Mouse (Mus musculus) megakaryocyte, embryonic 14.5 days (primary cell): Measurements from ENCODE around the gene Atp13a4.

Experiments
- FLI1 ChIP-seq: IDR thresholded peaks from 2 replicates; pipeline ENCODE4 v1.6.1; 2012; ENCODE audit warnings: low read length, inconsistent platforms, mixed read lengths
- GATA1 ChIP-seq: IDR thresholded peaks from 3 replicates; pipeline ENCODE4 v1.6.1; 2012; ENCODE audit warnings: mixed read lengths, low read length, inconsistent platforms, borderline replicate concordance

DNA sequence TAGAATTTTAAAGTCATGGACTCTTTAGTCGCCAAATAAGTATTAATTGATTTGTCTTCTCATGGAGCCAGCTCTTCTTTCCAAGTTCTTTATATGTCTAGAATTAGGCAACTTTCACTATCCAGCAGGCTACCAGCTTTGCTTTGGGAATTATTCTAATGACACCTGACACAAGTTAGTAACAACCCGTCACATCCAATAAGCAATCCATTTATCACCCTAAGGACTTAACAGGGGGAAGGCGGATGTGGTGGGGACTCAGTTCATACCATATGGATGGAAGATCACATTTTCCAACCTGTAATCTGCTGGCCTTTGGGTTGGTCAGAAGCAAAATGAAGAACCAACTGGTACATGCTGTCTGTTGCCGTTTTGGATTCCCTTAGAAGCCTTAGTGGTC is 159.9 kb downstream of the Atp13a4 start:
- no peak for TF ChIP-seq GATA1
- no peak for TF ChIP-seq FLI1
